Mouse (Mus musculus): ENCODE measurements around the gene Spock2. TPM values are rescaled to one million over a fixed set of nuclear protein-coding genes. Genes with fewer than 3 reads are reported as not detected.

Spock2 gene
- polyA plus RNA-seq, 1 experiment, result 11.0 TPM

DNA sequence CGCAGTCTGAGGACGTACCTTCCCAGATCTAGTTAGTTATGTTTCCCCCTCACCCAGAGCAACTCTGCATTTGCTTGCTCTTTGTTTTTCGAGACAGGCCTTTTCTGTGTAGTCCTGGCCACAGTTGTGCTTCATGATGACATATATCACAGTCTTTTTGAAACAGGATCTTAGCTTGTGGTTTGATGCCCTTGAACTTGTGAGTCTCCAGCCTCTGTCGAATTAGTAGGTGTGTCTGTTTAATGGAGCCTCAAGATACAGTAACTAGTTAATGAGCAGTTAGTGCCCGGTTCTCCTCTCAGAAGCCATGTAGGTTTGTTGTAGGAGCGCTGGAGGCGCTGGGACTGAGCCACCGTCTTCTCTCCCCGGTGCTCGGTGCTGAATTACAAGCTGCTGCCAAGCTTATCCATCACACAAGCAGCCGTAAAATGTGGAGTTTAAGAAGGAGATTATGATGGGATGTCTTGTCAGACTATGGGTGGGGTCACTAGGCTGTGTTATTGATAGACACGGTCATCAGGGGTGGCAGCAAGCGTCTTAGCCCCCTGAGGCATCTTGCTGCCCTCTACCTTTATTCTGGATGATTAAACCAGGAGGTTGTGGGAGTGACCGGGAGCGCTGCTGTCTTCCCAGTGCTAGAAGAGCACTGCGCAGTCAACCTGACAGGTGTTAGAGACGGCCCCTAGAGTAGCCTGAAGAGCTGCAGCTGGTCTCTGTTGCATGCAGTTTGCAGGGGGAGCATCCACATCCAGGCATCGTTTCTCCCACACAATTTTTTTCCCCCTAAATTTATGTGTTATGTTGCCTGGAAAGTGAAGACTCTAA is 28.1 kb upstream of the Spock2 start:
- Histone ChIP-seq H3K36me3 (ENCODE audit: control insufficient read depth, insufficient read depth, low read length, poor library complexity, severe bottlenecking) (no peaks in the 10 kb centered on the region), H3K4me1 (ENCODE audit: control insufficient read depth, insufficient read depth, low read length) (peaks cover 5% of the 10 kb centered on the region), H3K27me3 (ENCODE audit: control insufficient read depth, insufficient read depth, low read length, poor library complexity, severe bottlenecking) (no peaks in the 10 kb centered on the region), H3K4me3 (ENCODE audit: low read depth, low read length) (no peak overlapping the region), H3K9ac (ENCODE audit: low read depth, poor library complexity, severe bottlenecking) (no peak overlapping the region), H3K9me3 (replicated peaks; ENCODE audit: control insufficient read depth, insufficient read depth, low read length, poor library complexity, severe bottlenecking) (no peaks in the 10 kb centered on the region), H3K27ac (ENCODE audit: insufficient read depth, low read length) (no peak overlapping the region)
- no peak for TF ChIP-seq EP300 (IDR thresholded peaks at IDR 0.05; ENCODE audit: insufficient read depth, low read depth, low read length)
- TF ChIP-seq POLR2A (IDR thresholded peaks at IDR 0.05; ENCODE audit: insufficient read depth, low read length), result no peak
- no peak for TF ChIP-seq CTCF (IDR thresholded peaks at IDR 0.05; ENCODE audit: low read depth, low read length)

DNA sequence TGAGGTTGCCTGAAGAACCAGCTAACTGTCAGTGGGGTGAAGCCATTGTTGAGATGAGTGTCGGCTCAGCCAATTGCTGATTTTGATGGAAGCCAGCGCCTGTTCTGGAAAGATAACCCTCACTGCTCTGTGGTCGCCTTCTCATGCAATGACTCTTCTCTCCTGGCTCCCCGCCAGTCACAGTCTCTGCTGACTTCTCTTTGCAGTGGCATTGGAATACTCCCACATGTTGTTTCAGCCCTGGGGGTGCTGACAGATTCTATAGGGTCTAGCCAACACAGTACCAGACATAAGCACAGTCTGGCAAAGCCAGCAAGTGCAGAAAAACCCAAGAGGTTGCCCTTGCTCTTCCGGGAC is 27.5 kb upstream of the Spock2 start:
- Histone ChIP-seq H3K27ac (ENCODE audit: insufficient read depth, low read length) (no peak overlapping the region), H3K27me3 (ENCODE audit: control insufficient read depth, insufficient read depth, low read length, poor library complexity, severe bottlenecking) (no peaks in the 10 kb centered on the region), H3K4me1 (ENCODE audit: control insufficient read depth, insufficient read depth, low read length) (peaks cover 5% of the 10 kb centered on the region), H3K4me3 (ENCODE audit: low read depth, low read length) (no peak overlapping the region), H3K9me3 (replicated peaks; ENCODE audit: control insufficient read depth, insufficient read depth, low read length, poor library complexity, severe bottlenecking) (no peaks in the 10 kb centered on the region), H3K36me3 (ENCODE audit: control insufficient read depth, insufficient read depth, low read length, poor library complexity, severe bottlenecking) (no peaks in the 10 kb centered on the region), H3K9ac (ENCODE audit: low read depth, poor library complexity, severe bottlenecking) (no peak overlapping the region)
- TF ChIP-seq POLR2A (IDR thresholded peaks at IDR 0.05; ENCODE audit: insufficient read depth, low read length) (no peak), CTCF (IDR thresholded peaks at IDR 0.05; ENCODE audit: low read depth, low read length) (no peak), EP300 (IDR thresholded peaks at IDR 0.05; ENCODE audit: insufficient read depth, low read depth, low read length) (no peak)

GRCm38 (mm10) chr10:60080171-60080570 is 25.8 kb upstream of the Spock2 start:
- Histone ChIP-seq H3K4me1 (ENCODE audit: control insufficient read depth, insufficient read depth, low read length) (peaks cover 5% of the 10 kb centered on the region), H3K27ac (ENCODE audit: insufficient read depth, low read length) (no peak overlapping the region), H3K9ac (ENCODE audit: low read depth, poor library complexity, severe bottlenecking) (no peak overlapping the region), H3K36me3 (ENCODE audit: control insufficient read depth, insufficient read depth, low read length, poor library complexity, severe bottlenecking) (no peaks in the 10 kb centered on the region), H3K27me3 (ENCODE audit: control insufficient read depth, insufficient read depth, low read length, poor library complexity, severe bottlenecking) (no peaks in the 10 kb centered on the region), H3K9me3 (replicated peaks; ENCODE audit: control insufficient read depth, insufficient read depth, low read length, poor library complexity, severe bottlenecking) (no peaks in the 10 kb centered on the region), H3K4me3 (ENCODE audit: low read depth, low read length) (no peak overlapping the region)
- TF ChIP-seq CTCF (IDR thresholded peaks at IDR 0.05; ENCODE audit: low read depth, low read length), result no peak
- TF ChIP-seq POLR2A (IDR thresholded peaks at IDR 0.05; ENCODE audit: insufficient read depth, low read length), result no peak
- TF ChIP-seq EP300 (IDR thresholded peaks at IDR 0.05; ENCODE audit: insufficient read depth, low read depth, low read length), result no peak

DNA sequence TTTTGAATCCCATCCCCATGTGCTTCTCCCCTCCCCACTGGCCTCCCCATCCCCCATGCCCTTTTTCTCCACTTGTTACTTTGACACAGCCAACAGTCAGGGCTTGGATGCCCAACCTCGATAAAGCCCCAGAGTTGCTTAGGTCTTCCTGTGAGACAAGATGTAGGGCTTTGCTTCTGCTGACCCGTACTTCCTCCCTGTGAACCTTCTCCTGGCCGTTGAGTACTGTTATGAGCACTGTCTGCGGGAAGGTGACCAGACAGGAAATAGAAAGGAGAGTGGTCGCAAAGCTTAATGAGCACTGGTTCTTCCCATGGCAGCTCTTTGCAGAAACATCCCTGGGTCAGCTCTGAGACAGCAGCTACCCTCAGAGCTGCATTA is 25.4 kb upstream of the Spock2 start:
- Histone ChIP-seq H3K4me3 (ENCODE audit: low read depth, low read length) (no peak overlapping the region), H3K27ac (ENCODE audit: insufficient read depth, low read length) (no peak overlapping the region), H3K36me3 (ENCODE audit: control insufficient read depth, insufficient read depth, low read length, poor library complexity, severe bottlenecking) (no peaks in the 10 kb centered on the region), H3K9me3 (replicated peaks; ENCODE audit: control insufficient read depth, insufficient read depth, low read length, poor library complexity, severe bottlenecking) (no peaks in the 10 kb centered on the region), H3K4me1 (ENCODE audit: control insufficient read depth, insufficient read depth, low read length) (peaks cover 5% of the 10 kb centered on the region), H3K9ac (ENCODE audit: low read depth, poor library complexity, severe bottlenecking) (no peak overlapping the region), H3K27me3 (ENCODE audit: control insufficient read depth, insufficient read depth, low read length, poor library complexity, severe bottlenecking) (no peaks in the 10 kb centered on the region)
- no peak for TF ChIP-seq EP300 (IDR thresholded peaks at IDR 0.05; ENCODE audit: insufficient read depth, low read depth, low read length)
- TF ChIP-seq POLR2A (IDR thresholded peaks at IDR 0.05; ENCODE audit: insufficient read depth, low read length), result no peak
- no peak for TF ChIP-seq CTCF (IDR thresholded peaks at IDR 0.05; ENCODE audit: low read depth, low read length)

GRCm38 (mm10) chr10:60080982-60081825 is 24.8 kb upstream of the Spock2 start:
- TF ChIP-seq CTCF (IDR thresholded peaks at IDR 0.05; ENCODE audit: low read depth, low read length), result no peak
- TF ChIP-seq EP300 (IDR thresholded peaks at IDR 0.05; ENCODE audit: insufficient read depth, low read depth, low read length), result no peak
- no peak for TF ChIP-seq POLR2A (IDR thresholded peaks at IDR 0.05; ENCODE audit: insufficient read depth, low read length)
- no peak overlapping the region for H3K4me3 ChIP-seq (ENCODE audit: low read depth, low read length)
- no peak overlapping the region for H3K9ac ChIP-seq (ENCODE audit: low read depth, poor library complexity, severe bottlenecking)
- H3K27ac ChIP-seq (ENCODE audit: insufficient read depth, low read length), result no peak overlapping the region
- no peaks in the 10 kb centered on the region for H3K27me3 ChIP-seq (ENCODE audit: control insufficient read depth, insufficient read depth, low read length, poor library complexity, severe bottlenecking)
- no peaks in the 10 kb centered on the region for H3K36me3 ChIP-seq (ENCODE audit: control insufficient read depth, insufficient read depth, low read length, poor library complexity, severe bottlenecking)
- peaks cover 5% of the 10 kb centered on the region for H3K4me1 ChIP-seq (ENCODE audit: control insufficient read depth, insufficient read depth, low read length)
- no peaks in the 10 kb centered on the region for H3K9me3 ChIP-seq (replicated peaks; ENCODE audit: control insufficient read depth, insufficient read depth, low read length, poor library complexity, severe bottlenecking)

DNA sequence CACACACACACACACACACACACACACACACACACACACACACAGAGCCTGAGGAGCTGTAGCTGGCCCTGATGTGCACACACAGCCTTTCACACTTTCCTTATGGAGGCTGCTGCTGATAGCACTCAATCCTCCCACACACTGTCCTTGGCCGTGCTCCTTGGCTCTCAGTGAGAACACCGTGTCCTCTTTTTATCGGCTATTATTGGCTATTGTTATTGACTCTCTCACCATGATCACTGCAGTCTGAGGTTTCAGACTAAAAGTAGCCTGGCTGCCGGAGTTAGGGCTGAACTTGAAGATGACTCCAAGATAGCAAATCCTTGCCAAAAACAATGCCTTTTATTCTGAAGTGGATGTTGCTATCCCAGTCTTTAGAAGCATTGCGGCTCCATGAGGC is 24.1 kb upstream of the Spock2 start:
- Histone ChIP-seq H3K9ac (ENCODE audit: low read depth, poor library complexity, severe bottlenecking) (no peak overlapping the region), H3K27me3 (ENCODE audit: control insufficient read depth, insufficient read depth, low read length, poor library complexity, severe bottlenecking) (no peaks in the 10 kb centered on the region), H3K4me1 (ENCODE audit: control insufficient read depth, insufficient read depth, low read length) (peaks cover 5% of the 10 kb centered on the region), H3K9me3 (replicated peaks; ENCODE audit: control insufficient read depth, insufficient read depth, low read length, poor library complexity, severe bottlenecking) (no peaks in the 10 kb centered on the region), H3K27ac (ENCODE audit: insufficient read depth, low read length) (no peak overlapping the region; the same call in 1 of the 2 replicates), H3K36me3 (ENCODE audit: control insufficient read depth, insufficient read depth, low read length, poor library complexity, severe bottlenecking) (no peaks in the 10 kb centered on the region), H3K4me3 (ENCODE audit: low read depth, low read length) (no peak overlapping the region)
- TF ChIP-seq CTCF (IDR thresholded peaks at IDR 0.05; ENCODE audit: low read depth, low read length), result no peak
